Mouse (Mus musculus) hindbrain, embryonic 10.5 days (tissue): Measurements from ENCODE around the gene BC004004. TPM values are rescaled to one million over a fixed set of nuclear protein-coding genes. Genes with fewer than 3 reads are reported as not detected.
A peak's percentile ranks its signal among the peaks of the same experiment; 100 is the strongest.
"Not testable (repeated sequence)": the region's sequence is repeated elsewhere in the genome, so short reads cannot be mapped to it uniquely, and the experiment has no call there.

Experiments used
- DNase-seq: peaks from one replicate; pipeline ENCODE4 v3.0.0-alpha.2; 2017; ENCODE audit warnings: low spot score
- H3K27ac ChIP-seq: fragments of 300-500 bp; sonication (generic); 2 replicates; pipeline ENCODE4 v1.5.1; 2016; ENCODE audit warnings: mild to moderate bottlenecking, moderate library complexity
- H3K27me3 ChIP-seq: fragments of 300-500 bp; sonication (generic); 2 replicates; pipeline ENCODE4 v1.6.1; 2016; ENCODE audit warnings: mild to moderate bottlenecking; ENCODE audit not compliant: poor library complexity, insufficient read depth, severe bottlenecking
- H3K36me3 ChIP-seq: fragments of 300-500 bp; sonication (generic); 2 replicates; pipeline ENCODE4 v1.6.1; 2016; ENCODE audit warnings: mild to moderate bottlenecking, moderate library complexity
- H3K4me1 ChIP-seq: fragments of 300-500 bp; sonication (generic); replicated peaks from 2 replicates; pipeline ENCODE4 v1.6.1; 2016; ENCODE audit warnings: mild to moderate bottlenecking
- H3K4me3 ChIP-seq: fragments of 300-500 bp; sonication (generic); 2 replicates; pipeline ENCODE4 v1.5.1; 2016; ENCODE audit warnings: mild to moderate bottlenecking, moderate library complexity
- H3K9me3 ChIP-seq: fragments of 300-500 bp; sonication (generic); 2 replicates; pipeline ENCODE4 v1.6.1; 2016; ENCODE audit warnings: mild to moderate bottlenecking, moderate library complexity
- WGBS: fragments of 180-500 bp; shearing (Covaris S2); methylation state at CpG from one replicate; pipeline ENCODE4 v1.1.7; 2016; 5-methylcytosine and 5-hydroxymethylcytosine counted together
- polyA plus RNA-seq: library from polyadenylated mRNA; unstranded; fragments of >200 nt; fragmentation: Nextera tagmentation; extraction: Ambion mirVana; gene quantifications from 2 replicates; pipeline ENCODE4 v1.2.1, GENCODE M21; 2016

The BC004004 gene
- polyA plus RNA-seq, 1 experiment from 2014 or later: 68.6 TPM

DNA sequence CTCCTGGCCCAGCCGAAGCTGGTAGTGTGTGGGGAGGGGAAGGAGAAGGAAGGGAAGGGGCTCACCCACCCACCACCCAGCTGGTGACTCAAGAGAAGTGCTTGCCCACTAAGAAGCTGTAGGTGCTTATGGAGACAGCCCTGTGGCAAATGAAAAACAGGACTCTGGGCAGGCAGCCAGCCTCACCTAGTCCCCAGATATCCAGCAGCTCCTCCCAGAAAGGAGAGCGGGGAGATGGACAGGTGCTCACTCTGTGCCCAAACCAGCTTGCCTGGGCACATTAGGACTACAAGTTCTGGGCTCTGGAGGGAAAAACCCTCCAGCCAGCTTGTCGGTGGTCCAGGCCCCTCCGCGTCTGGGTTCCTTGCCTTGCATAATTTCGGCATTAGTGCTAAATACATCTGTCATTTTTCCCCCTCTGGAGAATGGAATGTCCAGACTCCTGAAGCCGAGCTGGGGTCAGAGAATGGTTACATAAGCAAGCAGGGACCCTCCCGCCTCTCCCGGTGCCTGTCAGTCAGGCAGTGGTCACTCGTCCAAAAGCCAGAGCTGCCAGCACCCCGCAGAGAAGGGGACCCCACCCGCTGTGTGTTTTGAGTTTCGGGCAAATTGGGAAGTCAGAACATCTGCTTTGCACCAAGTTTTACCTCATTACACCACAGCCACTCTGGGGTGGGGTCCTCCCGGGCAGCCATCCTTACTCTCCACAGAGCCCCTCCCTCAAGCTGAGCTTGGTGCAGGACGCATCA is 36.6 kb downstream of the BC004004 start:
- H3K36me3 ChIP-seq: peaks cover 22% of the 10 kb centered on the region
- no peaks in the 10 kb centered on the region for H3K9me3 ChIP-seq
- H3K4me1 ChIP-seq: peaks cover 47% of the 10 kb centered on the region
- no peak overlapping the region for H3K4me3 ChIP-seq
- peak overlapping the region; percentile 54; the same call in 1 of the 2 replicates for H3K27ac ChIP-seq
- 24% methylated on average over 15 of the region's 15 CpGs for whole genome bisulfite sequencing
- H3K27me3 ChIP-seq: no peaks in the 10 kb centered on the region
- peak; percentile 60 for DNase-seq

DNA sequence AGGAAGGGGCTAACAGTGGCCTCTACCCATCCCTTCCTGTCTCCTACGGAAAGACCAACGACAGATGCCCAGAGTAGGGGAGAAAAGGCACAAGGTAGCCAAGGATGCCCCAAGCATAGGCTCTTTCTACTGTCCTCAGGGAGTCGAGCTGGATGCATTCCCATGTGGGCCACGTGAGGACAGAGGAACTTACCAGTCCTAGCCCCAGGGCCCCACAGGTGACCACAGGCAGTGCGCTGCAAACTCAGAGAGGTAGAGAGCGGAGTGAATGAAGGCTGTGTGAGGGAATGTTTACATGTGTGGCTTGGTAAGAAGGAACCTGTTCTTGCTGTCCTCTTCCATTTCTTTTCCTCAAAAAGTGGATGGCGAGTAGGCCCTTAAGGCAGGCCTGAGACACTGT is 37.3 kb downstream of the BC004004 start:
- no peak for DNase-seq
- Histone ChIP-seq H3K4me3 (no peak overlapping the region), H3K9me3 (no peaks in the 10 kb centered on the region), H3K27ac (peak overlapping the region; percentile 54; the same call in 1 of the 2 replicates), H3K27me3 (no peaks in the 10 kb centered on the region), H3K36me3 (peaks cover 16% of the 10 kb centered on the region), H3K4me1 (peaks cover 48% of the 10 kb centered on the region)
- WGBS: 51% methylated on average over 7 of the region's 7 CpGs

DNA sequence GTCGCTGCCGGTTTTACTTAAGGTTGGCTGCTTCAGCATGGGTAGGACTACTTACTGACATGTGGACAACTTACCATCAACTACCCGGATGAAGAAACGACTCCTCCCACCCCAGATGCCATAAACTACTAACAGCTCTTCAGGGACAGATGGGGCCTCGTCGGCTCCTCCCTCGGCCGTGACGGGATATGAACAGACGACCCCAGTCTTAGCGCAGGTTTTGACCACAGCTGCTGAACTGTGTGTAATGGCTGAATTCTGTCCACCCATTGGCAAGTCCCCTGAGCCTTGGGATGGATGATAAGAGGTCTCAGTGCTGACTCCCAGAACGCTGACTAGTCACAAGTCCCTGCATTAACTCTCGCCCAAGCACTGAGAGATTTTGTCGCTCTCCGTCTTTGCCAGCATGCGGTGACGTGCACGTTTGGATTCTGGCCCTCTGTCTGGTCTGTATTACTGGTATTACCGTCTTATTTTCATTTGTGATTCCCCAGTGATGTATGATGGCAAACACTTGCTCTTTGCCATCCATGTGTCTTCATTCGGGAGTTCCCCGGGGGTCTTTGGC is 41.6 kb downstream of the BC004004 start:
- WGBS: 84% methylated on average over 21 of the region's 21 CpGs

DNA sequence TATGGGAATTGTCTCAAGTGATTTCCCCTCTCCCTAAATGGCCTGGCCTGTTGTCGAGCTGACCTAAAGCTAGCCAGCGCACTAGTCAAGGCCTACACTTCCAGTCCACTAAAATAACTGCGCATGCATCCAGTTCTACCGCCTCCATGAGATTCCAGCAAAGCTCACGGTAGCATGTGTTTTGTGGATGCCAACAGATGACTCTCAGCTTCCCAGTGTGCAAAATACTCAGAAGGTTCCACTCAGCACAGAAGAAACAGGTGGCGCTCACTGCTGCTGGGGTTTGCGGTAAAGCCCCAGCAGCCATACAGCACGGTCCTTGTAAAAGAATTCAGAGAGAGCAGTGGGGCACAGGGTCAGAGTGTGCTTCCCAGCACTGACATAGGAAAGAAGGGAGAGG is 43.0 kb downstream of the BC004004 start:
- Histone ChIP-seq H3K9me3 (peaks cover 3% of the 10 kb centered on the region; the same call in 1 of the 2 replicates), H3K4me3 (no peak overlapping the region), H3K27ac (no peak overlapping the region), H3K27me3 (no peaks in the 10 kb centered on the region), H3K36me3 (no peaks in the 10 kb centered on the region), H3K4me1 (peaks cover 26% of the 10 kb centered on the region)
- WGBS: 90% methylated on average over 8 of the region's 8 CpGs
- DNase-seq: no peak

More for the DNA sequence above, 41.6 kb downstream of the BC004004 start:
- no peak overlapping the region for H3K4me3 ChIP-seq
- no peaks in the 10 kb centered on the region for H3K27me3 ChIP-seq
- H3K4me1 ChIP-seq: peaks cover 24% of the 10 kb centered on the region
- H3K9me3 ChIP-seq: peaks cover 3% of the 10 kb centered on the region; the same call in 1 of the 2 replicates
- H3K27ac ChIP-seq: peak overlapping the region; percentile 29; the same call in 1 of the 2 replicates
- no peak for DNase-seq
- H3K36me3 ChIP-seq: no peaks in the 10 kb centered on the region

DNA sequence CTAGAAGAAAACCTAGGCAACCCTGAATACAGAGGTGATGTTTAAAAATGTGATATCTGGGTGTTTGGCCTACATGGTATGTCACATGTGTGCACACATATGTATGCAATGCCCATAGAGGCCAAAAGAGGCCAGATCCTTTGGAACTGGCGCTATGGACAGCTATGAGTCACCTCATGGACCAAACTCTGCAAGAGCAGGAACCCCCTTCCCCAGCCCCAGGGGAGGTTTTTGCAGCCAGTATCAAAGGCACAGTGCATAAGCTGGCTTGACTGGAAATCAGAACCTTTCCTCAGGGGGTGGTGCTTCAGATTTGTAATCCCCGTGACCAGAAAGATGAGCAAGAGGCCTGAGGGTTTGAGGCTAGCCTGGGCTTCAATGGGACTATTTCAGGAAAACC is 43.5 kb downstream of the BC004004 start:
- DNase-seq: no peak
- Histone ChIP-seq H3K27me3 (no peaks in the 10 kb centered on the region), H3K4me3 (no peak overlapping the region), H3K4me1 (peaks cover 30% of the 10 kb centered on the region), H3K9me3 (peaks cover 3% of the 10 kb centered on the region; the same call in 1 of the 2 replicates), H3K36me3 (no peaks in the 10 kb centered on the region), H3K27ac (no peak overlapping the region)
- WGBS: 96% methylated on average over 2 of the region's 2 CpGs

DNA sequence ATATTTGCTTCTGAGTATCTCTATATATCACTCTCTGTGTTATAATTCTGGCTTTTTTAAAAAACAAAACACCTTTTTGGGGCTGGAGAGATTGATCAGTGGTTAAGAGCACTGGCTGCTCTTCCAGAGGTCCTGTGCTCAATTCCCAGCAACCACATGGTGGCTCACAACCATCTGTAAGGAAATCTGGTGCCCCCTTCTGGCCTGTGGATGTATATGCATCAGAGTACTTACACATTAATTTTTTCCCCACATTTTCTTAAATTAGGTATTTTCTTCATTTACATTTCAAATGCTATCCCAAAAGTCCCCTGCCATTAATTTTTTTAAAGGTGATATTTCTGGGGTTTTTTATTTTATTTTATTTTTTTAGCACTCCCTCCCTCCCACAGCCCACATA is 44.7 kb downstream of the BC004004 start:
- Histone ChIP-seq H3K36me3 (no peaks in the 10 kb centered on the region), H3K4me1 (peaks cover 30% of the 10 kb centered on the region), H3K27me3 (no peaks in the 10 kb centered on the region), H3K9me3 (peaks cover 3% of the 10 kb centered on the region; the same call in 1 of the 2 replicates), H3K4me3 (no peak overlapping the region), H3K27ac (no peak overlapping the region)
- DNase-seq: no peak

DNA sequence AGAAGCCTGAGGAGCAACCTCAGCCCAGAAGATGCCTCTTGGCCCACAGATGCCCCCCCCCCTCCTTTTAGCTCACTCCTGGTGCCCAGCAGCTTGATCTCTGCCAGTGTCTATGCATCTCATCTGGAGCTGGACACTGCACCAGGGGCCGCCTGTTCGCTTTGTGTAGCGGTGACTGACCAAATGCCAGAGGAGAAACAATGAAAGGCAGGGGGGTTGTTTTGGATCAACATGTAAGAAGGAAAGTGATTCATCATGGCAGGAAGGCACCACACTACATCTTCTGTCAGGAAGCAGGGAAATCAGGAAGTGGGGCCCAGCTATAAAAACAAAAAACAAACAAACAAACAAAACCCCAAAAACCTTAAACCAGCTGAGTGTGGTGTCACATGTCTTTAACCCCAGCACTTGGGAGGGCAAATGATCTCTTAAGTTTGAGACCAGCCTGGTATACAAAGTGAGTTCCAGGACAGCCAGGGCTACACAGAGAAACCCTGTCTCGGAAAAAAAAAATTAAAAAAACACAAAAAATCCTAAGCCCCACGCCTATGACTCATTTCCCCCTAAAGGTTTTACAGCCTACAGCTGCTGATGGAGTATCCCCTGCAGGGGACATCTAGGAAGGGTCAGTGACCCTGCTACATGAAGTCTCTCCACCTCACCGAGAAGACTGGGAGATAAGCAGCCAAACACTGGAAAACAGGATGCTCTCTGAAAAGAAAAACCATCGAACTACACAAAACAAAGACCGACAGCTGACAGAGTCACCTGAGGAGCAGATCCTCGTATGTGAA is 47.3 kb downstream of the BC004004 start:
- Histone ChIP-seq H3K4me3 (no peak overlapping the region), H3K27me3 (peaks cover 24% of the 10 kb centered on the region), H3K4me1 (peaks cover 39% of the 10 kb centered on the region), H3K9me3 (peaks cover 3% of the 10 kb centered on the region; the same call in 1 of the 2 replicates), H3K27ac (peak overlapping the region; percentile 51), H3K36me3 (no peaks in the 10 kb centered on the region)
- no peak for DNase-seq
- 41% methylated on average over 9 of the region's 9 CpGs for WGBS

DNA sequence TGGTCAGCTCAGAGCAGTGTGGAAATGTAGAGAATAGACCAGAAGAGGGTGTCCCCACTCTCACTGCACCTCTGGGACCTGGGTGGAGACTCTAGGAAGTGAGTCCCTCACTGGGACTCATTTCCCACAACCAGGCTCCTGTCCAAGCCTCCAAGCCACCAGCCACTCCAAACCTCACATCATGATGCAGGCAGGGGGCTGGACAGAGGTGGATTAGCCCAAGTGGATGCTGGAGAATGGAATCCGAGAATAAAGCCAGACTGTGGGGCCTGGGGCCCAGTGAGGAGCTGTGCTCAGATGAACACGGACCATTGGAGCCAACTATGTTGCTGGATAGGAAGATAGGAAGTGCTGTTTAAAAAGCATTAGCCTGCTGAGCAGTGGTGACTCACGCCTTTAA is 48.3 kb downstream of the BC004004 start:
- Histone ChIP-seq H3K27me3 (peaks cover 34% of the 10 kb centered on the region), H3K4me3 (no peak overlapping the region), H3K27ac (peak overlapping the region; percentile 50), H3K9me3 (peaks cover 3% of the 10 kb centered on the region; the same call in 1 of the 2 replicates), H3K4me1 (peaks cover 46% of the 10 kb centered on the region), H3K36me3 (no peaks in the 10 kb centered on the region)
- DNase-seq: no peak
- WGBS: 74% methylated on average over 3 of the region's 3 CpGs

DNA sequence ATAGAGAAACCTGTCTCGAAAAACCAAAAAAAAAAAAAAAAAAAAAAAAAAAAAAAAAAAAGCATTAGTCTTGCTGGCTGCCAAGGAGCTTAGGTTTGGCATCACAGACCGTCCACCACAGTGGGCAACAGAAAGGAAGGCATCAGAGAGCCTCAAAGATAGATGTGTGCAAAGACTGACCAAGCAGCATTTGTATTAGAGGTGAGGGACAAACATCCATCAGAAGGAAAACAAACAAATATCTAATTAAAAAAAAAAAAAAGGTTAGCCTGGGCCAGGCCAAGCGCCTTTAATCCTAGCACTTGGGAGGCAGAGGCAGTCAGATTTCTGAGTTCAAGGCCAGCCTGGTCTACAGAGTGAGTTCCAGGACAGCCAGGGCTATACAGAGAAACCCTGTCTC is 48.8 kb downstream of the BC004004 start, which contains the start of gene Pi16:
TSS of gene Pi16 (plus strand) at position 301 of the 400 bp plus-strand sequence.
- not testable (repeated sequence) for H3K9me3 ChIP-seq, DNase-seq, H3K36me3 ChIP-seq, H3K4me3 ChIP-seq
- Histone ChIP-seq H3K4me1 (peaks cover 51% of the 10 kb centered on the region), H3K27ac (peak within 1 kb of the TSS; percentile 50), H3K27me3 (peaks cover 39% of the 10 kb centered on the region)
- 82% methylated on average over 3 of the region's 3 CpGs for whole genome bisulfite sequencing

DNA sequence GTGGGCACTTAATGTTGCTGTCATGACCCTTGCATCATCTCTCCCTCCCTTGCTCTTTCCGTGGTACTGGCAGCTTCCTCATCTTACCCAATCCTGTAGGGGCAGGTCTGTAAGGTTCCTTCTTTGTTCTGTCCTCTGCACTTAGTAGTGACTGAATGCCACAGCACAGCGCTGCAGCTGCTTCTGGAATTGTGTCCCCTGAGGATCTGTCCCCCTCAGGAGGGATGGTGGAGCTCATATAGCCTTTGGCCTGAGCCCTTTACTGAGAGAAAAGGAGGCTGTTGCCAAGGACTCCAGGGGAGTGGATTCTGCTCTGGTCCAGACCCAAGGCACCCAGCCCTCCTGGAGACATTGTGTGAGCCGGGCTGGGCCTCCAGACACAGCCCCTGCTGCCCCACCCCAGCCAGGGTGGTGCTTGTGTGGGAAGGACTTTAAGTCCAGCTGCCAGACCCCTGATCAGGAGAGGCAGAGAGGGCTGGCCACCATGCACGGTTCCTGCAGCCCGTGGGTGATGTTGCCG is 50.2 kb downstream of the BC004004 start:
- no peak for DNase-seq
- Histone ChIP-seq H3K4me3 (no peak overlapping the region), H3K9me3 (no peaks in the 10 kb centered on the region), H3K36me3 (no peaks in the 10 kb centered on the region), H3K4me1 (peaks cover 57% of the 10 kb centered on the region), H3K27ac (peak overlapping the region; percentile 10), H3K27me3 (peaks cover 53% of the 10 kb centered on the region)
- WGBS: 58% methylated on average over 6 of the region's 6 CpGs

DNA sequence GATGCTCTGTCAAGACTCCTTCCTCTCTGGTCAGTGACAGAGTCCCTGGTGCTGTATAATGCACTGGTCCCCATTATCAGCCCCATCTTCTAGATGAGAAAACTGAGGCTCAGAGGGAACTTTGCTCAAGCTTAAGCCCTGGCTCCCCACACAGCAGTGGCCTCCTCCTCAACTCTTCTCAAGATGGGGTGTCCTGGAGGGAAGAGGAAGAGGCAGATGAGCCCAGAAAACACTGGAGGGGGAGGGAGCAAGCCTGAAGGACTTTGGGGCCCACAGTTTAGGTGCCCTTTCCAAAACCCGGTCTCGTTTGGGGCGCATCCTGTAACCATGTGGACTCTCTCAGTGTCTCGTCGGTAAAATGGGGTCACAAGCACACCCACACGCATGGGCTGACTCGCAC is 50.9 kb downstream of the BC004004 start:
- Histone ChIP-seq H3K4me1 (peaks cover 57% of the 10 kb centered on the region), H3K27ac (no peak overlapping the region), H3K36me3 (no peaks in the 10 kb centered on the region), H3K9me3 (no peaks in the 10 kb centered on the region), H3K27me3 (peaks cover 60% of the 10 kb centered on the region), H3K4me3 (no peak overlapping the region)
- WGBS: 90% methylated on average over 7 of the region's 7 CpGs
- DNase-seq: no peak

DNA sequence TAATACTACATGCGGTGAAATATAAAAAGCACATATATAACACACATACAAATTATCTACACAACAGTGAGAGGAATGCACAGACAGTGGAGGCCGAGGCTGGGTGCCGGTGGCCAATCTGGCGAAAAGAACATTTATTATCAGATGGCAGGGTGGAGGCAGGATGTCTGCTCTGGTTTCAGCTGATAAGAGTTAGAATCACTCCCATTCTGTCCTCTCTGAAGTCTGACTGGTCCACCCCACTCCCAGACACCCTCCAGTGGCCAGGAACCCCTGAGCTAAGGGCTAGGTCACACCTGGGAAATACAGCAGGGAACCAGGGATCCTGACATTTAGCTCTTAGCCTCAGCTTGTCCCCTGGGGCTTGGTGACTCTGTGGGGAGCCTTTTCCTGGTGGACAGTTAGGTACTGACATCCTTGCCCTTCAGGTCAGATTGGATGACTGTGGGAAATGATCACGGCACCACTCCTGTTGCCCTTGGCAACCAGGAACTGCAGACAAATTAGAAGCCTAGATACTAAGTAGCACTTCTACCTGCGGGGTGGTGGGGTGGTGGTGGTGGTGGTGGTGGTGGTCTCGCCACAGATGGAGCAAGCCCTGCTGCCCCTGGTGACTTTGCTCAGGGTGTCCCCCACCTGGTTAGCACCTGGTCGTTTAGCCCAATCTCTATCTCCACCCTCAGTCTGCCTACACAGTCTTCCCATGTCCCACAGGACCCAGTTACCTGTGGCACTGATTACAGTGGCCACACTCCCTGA is 51.5 kb downstream of the BC004004 start:
- Histone ChIP-seq H3K4me1 (peaks cover 55% of the 10 kb centered on the region), H3K9me3 (no peaks in the 10 kb centered on the region), H3K27me3 (peaks cover 64% of the 10 kb centered on the region), H3K36me3 (no peaks in the 10 kb centered on the region), H3K27ac (no peak overlapping the region), H3K4me3 (no peak overlapping the region)
- 71% methylated on average over 8 of the region's 8 CpGs for WGBS
- DNase-seq: no peak
